Mouse (Mus musculus): ENCODE data around the gene Mmp25.

Mmp25 gene

GRCm38 (mm10) chr17:23664556-23665021 lies 19.5 kb upstream of the Mmp25 start:
- DNase-seq (ENCODE audit: low read depth, low spot score) = peak; percentile 74

- DNase-seq (ENCODE audit: low read depth, low spot score) = peak; percentile 85
These were observed 16.4 kb upstream of the Mmp25 start for GRCm38 (mm10) chr17:23661526-23661925.

GRCm38 (mm10) chr17:23660876-23661200 lies 15.8 kb upstream of the Mmp25 start:
- no peak for DNase-seq (ENCODE audit: low read depth, low spot score)

GRCm38 (mm10) chr17:23660117-23660875 lies 15.2 kb upstream of the Mmp25 start, which contains the start of gene Bicdl2:
Gene Bicdl2, plus strand, starts transcription at chr17:23660506.
- DNase-seq (ENCODE audit: low read depth, low spot score) = peak; percentile 75

GRCm38 (mm10) chr17:23658450-23658849 lies 13.4 kb upstream of the Mmp25 start:
- no peak for DNase-seq (ENCODE audit: low read depth, low spot score)

- DNase-seq (ENCODE audit: low read depth, low spot score) = no peak
These were observed 9.3 kb upstream of the Mmp25 start for GRCm38 (mm10) chr17:23654410-23654809.

- no peak for DNase-seq (ENCODE audit: low read depth, low spot score)
These were observed 8.9 kb upstream of the Mmp25 start for GRCm38 (mm10) chr17:23654001-23654400.

GRCm38 (mm10) chr17:23653324-23653723 lies 8.2 kb upstream of the Mmp25 start:
- DNase-seq (ENCODE audit: low read depth, low spot score) = no peak

GRCm38 (mm10) chr17:23651363-23651762 lies 6.3 kb upstream of the Mmp25 start:
- DNase-seq (ENCODE audit: low read depth, low spot score) = no peak

GRCm38 (mm10) chr17:23645894-23646293 lies 817 bp upstream of the Mmp25 start:
- no peak for DNase-seq (ENCODE audit: low read depth, low spot score)

GRCm38 (mm10) chr17:23631241-23631640 lies 13.8 kb downstream of the Mmp25 start:
- DNase-seq (ENCODE audit: low read depth, low spot score) = no peak

- DNase-seq (ENCODE audit: low read depth, low spot score) = peak; percentile 92
These were observed 14.7 kb downstream of the Mmp25 start for GRCm38 (mm10) chr17:23630195-23631020.

- peak; percentile 60 for DNase-seq (ENCODE audit: low read depth, low spot score)
These were observed 17.3 kb downstream of the Mmp25 start for GRCm38 (mm10) chr17:23627813-23628212.

GRCm38 (mm10) chr17:23620351-23620750 lies 24.7 kb downstream of the Mmp25 start:
- no peak for DNase-seq (ENCODE audit: low read depth, low spot score)

- DNase-seq (ENCODE audit: low read depth, low spot score) = no peak
These were observed 28.0 kb downstream of the Mmp25 start for GRCm38 (mm10) chr17:23617087-23617486.

- DNase-seq (ENCODE audit: low read depth, low spot score) = peak; percentile 92
These were observed 34.7 kb downstream of the Mmp25 start for GRCm38 (mm10) chr17:23610361-23610800.

- peak; percentile 69 for DNase-seq (ENCODE audit: low read depth, low spot score)
These were observed 35.5 kb downstream of the Mmp25 start for GRCm38 (mm10) chr17:23609612-23610011.

GRCm38 (mm10) chr17:23605220-23605619 lies 39.9 kb downstream of the Mmp25 start:
- DNase-seq (ENCODE audit: low read depth, low spot score) = peak; percentile 54

- DNase-seq (ENCODE audit: low read depth, low spot score) = peak; percentile 77
These were observed 40.7 kb downstream of the Mmp25 start for GRCm38 (mm10) chr17:23604394-23604793.

- peak; percentile 92 for DNase-seq (ENCODE audit: low read depth, low spot score)
These were observed 41.5 kb downstream of the Mmp25 start for GRCm38 (mm10) chr17:23603542-23603941.

GRCm38 (mm10) chr17:23603077-23603476 lies 42.0 kb downstream of the Mmp25 start:
- DNase-seq (ENCODE audit: low read depth, low spot score) = peak; percentile 58

GRCm38 (mm10) chr17:23601836-23602585 lies 43.1 kb downstream of the Mmp25 start:
- DNase-seq (ENCODE audit: low read depth, low spot score) = no peak

All from ZHBTc4 (cell line).